Mouse (Mus musculus): ENCODE measurements around the gene Cep55. TPM values are rescaled to one million over a fixed set of nuclear protein-coding genes. Genes with fewer than 3 reads are reported as not detected.

The Cep55 gene
- total RNA-seq, 4 experiments from 2014 or later, result not detected

DNA sequence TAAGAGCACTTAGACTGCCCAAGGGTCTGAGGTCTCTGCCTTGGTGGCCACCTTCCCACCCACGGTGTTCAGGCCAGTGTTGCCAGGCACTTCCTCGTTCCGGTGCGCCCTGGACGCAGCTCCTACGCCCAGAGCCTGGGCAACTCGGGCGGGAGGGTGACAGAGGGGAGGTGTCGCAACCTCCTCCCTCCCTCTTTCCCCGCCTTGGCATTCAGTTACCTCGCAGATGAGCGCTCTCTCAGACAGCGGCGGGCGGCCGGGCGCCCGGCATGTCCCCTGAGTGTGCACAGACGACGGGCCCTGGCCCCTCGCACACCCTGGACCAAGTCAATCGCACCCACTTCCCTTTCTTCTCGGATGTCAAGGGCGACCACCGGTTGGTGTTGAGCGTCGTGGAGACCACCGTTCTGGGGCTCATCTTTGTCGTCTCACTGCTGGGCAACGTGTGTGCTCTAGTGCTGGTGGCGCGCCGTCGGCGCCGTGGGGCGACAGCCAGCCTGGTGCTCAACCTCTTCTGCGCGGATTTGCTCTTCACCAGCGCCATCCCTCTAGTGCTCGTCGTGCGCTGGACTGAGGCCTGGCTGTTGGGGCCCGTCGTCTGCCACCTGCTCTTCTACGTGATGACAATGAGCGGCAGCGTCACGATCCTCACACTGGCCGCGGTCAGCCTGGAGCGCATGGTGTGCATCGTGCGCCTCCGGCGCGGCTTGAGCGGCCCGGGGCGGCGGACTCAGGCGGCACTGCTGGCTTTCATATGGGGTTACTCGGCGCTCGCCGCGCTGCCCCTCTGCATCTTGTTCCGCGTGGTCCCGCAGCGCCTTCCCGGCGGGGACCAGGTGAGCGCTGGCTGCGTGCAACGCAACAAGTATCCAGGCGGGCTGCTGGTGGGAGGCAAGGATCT is 42.3 kb downstream of the Cep55 start, which contains the start of gene Ffar4:
Ffar4 (plus strand) TSS at position 214 of the 901 bp plus-strand sequence.
- DNase-seq (ENCODE audit: low spot score in 2 of 2), result no peak

DNA sequence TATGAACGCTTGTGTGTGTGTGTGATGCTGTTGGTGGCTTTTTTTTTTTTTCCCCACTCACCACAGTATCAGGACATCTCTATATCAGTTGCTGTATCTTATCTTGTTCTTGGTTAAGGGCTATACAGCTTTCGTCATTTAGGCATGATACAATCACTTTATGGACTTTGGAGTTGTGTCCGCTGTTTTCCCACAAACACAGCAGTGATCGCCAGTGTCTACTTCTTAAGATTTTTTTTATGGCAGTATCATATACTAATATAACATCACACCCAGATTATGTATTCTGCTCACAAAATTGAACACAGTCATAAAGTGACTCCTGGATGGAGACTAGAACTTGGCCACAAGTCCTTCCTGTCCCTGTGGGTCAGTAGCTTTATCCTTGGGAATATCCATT is 53.1 kb downstream of the Cep55 start:
- no peak for DNase-seq (ENCODE audit: low spot score in 2 of 2)

DNA sequence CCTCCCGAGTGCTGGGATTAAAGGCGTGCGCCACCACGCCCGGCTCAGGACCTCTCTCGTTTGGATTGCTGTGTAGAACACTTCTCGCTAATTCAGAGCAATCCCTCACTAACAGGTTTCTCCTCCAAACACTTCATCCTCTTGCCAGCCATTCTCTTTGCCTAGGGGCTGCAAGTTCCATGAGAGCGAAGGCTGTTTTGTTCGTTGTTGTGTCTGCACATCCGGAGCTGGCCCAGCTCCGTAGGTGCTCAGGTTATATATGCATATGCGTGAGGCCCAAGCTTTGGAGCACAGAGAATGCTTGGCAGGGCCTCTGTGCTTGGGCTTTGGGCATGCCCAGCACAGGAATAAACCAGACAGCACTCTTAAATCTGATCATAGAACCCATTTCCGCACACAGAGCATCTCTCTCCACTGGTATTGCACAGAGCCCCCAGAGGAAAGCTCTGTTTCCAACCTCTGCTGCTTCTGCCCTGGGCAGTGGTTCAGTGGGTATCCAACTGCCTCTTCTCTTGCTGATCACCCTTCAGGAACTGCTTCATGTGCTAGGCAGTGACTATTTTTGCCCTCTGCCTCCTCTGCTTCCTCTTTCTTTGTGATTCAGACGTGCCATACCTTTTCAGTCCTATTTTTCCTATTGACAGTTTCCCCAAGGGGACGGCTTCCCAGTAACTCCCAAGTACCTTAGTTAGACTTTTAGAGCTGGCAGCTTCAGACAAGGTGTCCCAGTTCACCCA is 54.9 kb downstream of the Cep55 start:
- DNase-seq (ENCODE audit: low spot score in 2 of 2), result no peak

DNA sequence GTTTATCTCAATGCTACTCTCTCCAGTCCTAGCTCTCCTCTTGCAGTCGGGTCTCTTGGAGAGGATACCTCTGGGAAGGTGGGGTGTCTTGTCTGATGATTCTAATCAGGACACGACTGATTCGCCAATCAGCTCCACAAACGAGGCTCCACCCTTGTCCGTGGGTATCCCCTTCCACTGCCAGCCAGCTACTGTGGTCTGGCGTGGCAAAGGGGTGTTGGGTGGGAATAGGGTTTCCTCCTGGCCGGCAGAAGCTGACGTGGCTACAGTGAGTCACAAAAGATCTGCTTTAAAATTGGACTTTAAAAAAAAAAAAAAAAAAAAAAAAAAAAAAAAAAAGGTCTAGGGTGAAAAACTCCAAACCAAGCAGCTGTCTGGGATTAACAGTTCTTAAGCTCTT is 56.2 kb downstream of the Cep55 start:
- DNase-seq (ENCODE audit: low spot score in 2 of 2), result no peak

DNA sequence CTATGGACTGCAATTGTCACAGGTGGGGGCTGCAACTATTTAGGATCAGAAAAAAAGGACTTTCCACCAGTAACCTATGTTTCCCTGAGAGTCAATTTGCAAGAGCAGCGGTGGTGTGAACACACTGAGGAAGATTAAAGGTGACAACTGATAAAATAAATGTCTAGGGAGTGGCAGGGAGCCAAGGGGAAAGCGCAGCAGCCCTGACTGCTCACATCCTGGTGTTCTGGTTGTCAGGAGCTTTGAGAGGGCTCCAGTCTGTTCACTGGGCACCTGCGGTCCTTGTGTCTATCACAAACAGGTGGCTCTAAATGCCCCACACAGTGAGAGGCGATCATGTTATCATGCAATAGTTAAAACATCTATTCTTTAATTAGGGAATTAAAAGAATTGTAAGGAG is 57.8 kb downstream of the Cep55 start:
- DNase-seq (ENCODE audit: low spot score in 2 of 2), result no peak

DNA sequence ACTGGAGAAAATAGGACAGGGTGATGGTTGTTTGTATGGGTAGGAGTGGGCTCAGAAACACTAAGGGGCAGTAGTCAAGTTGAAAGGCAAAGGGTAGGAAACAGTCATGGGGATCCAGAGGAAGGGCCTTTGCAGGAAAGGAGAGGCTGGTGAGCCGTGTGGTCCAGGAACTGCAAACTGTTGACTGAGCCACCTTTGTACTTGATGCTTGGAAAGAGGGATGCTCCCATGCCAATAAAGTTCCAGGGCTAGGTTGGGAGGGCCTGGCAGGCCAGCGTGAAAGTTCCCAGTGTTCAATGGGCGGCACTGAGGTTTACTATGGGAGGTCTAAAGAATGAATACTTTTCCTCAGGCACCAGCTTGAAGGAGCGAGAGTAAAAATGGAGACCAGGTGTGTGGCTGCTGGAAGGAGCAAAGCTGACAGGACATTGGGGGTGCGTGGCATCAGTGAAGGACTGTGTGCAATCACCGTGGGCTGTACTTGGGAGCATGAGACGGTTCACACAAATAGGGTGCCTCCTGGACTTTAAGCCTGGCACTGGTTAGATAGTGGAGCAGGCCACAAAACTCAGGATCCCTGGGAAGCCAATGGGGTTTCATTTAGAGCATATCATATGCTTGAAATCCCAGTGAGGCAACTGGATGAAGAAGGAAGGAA is 60.2 kb downstream of the Cep55 start:
- DNase-seq (ENCODE audit: low spot score in 2 of 2), result no peak

DNA sequence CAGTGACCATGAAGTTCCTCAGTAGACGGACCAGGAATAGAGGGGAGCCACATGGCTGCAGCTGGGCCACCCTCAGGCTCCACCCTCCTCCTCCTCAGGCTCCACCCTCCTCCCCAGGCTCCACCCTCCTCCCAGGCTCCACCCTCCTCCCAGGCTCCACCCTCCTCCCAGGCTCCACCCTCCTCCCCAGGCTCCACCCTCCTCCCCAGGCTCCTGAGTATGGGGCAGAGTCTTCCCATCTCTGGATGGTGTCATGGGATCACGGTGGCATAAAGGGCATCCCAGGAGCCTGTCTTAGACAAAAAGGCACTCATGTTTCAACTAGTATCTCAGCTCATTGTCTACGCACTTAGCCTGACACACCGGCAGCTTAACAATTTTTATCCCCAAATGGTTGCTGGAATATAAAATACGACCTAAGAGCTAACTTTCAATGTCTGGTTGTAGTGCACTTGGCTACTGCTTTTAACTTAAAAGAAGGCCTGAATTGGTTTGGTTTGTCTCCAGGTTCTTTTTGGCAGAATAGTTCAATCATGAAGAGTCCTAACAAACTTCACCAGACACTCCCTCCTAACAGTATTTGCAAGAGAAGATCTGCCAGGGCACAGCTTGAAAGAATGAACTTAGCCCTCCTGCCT is 65.4 kb downstream of the Cep55 start:
- no peak for DNase-seq (ENCODE audit: low spot score in 2 of 2)

DNA sequence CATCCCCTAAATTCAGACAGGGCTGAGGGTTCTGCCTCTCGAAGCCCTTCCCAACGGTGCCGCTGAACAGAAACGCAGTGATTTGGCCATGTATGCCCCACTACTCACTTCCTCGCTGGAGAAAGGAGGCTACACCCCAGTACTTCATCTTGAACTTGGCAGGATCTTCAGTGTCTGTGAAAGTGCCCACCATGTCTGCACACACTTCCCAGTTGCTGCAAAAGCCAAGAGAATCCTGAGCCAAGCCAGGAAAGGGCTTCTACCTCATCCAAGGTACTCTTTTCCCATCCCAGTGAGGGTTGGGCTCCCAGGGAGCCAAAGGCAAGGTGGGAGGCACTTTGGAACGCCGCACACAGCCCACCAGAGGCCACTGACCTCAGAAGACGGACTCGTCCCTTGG is 69.1 kb downstream of the Cep55 start:
- DNase-seq (ENCODE audit: low spot score in 2 of 2), result no peak

Other genes with a start within 250 kb of the Cep55 start
- gene Myof, start 11.4 kb upstream of the Cep55 start, total RNA-seq (2022), result 1 to 10 TPM; 4.0 to 5.8 (median 5.0) TPM
- gene Ffar4, start 42.1 kb downstream of the Cep55 start, total RNA-seq (2022), result under 1 TPM in 2 of 4 experiments, not detected in 2; 0.35 to 0.54 TPM
- gene Rbp4, start 70.3 kb downstream of the Cep55 start, total RNA-seq (2022), result 1 to 10 TPM; 1.1 to 5.7 (median 2.5) TPM
- gene Pde6c, start 77.8 kb downstream of the Cep55 start, total RNA-seq (2022), result not detected
- 10 to 100 TPM in 2 of 4 experiments, 1 to 10 TPM in 2; 7.6 to 11.5 (median 9.4) TPM for gene Fra10ac1, start 169.1 kb downstream of the Cep55 start, total RNA-seq (2022)
- 1 to 10 TPM; 1.7 to 4.1 (median 3.1) TPM for gene Lgi1, start 209.5 kb downstream of the Cep55 start, total RNA-seq (2022)

Measured in gastrocnemius, adult 8-10 months (tissue).